Mouse (Mus musculus) forebrain, embryonic 15.5 days (tissue): ENCODE measurements around the gene Nufip1. TPM values are rescaled to one million over a fixed set of nuclear protein-coding genes. Genes with fewer than 3 reads are reported as not detected.

Experiments used
- ATAC-seq: fragments of 200-750 bp; cut with Nextera tagmentation; replicated peaks from 2 replicates; pipeline ENCODE4 v1.8.0; 2017; ENCODE audit warnings: mild to moderate bottlenecking, moderate TSS enrichment, moderate library complexity
- H3K27ac ChIP-seq: fragments of 300-500 bp; sonication (generic); replicated peaks from 2 replicates; pipeline ENCODE4 v1.5.1; 2015; ENCODE audit warnings: mild to moderate bottlenecking, inconsistent platforms
- H3K27me3 ChIP-seq: fragments of 300-500 bp; sonication (generic); 2 replicates; pipeline ENCODE4 v1.6.1; 2015; ENCODE audit warnings: inconsistent platforms
- H3K36me3 ChIP-seq: fragments of 300-500 bp; sonication (generic); 2 replicates; pipeline ENCODE4 v1.6.1; 2015; ENCODE audit warnings: mild to moderate bottlenecking, inconsistent platforms
- H3K4me1 ChIP-seq: fragments of 300-500 bp; sonication (generic); 2 replicates; pipeline ENCODE4 v1.6.1; 2015; ENCODE audit warnings: inconsistent platforms
- H3K4me2 ChIP-seq: fragments of 300-500 bp; sonication (generic); replicated peaks from 2 replicates; pipeline ENCODE4 v1.6.1; 2015; ENCODE audit warnings: mild to moderate bottlenecking, inconsistent platforms
- H3K4me3 ChIP-seq: fragments of 300-500 bp; sonication (generic); 2 replicates; pipeline ENCODE4 v1.5.1; 2015; ENCODE audit warnings: mild to moderate bottlenecking, inconsistent platforms
- H3K9ac ChIP-seq: fragments of 300-500 bp; sonication (generic); replicated peaks from 2 replicates; pipeline ENCODE4 v1.6.1; 2015; ENCODE audit warnings: mild to moderate bottlenecking, inconsistent platforms
- H3K9me3 ChIP-seq: fragments of 300-500 bp; sonication (generic); 2 replicates; pipeline ENCODE4 v1.6.1; 2016; ENCODE audit warnings: inconsistent platforms
- WGBS: fragments of 180-500 bp; shearing (Covaris S2); methylation state at CpG from one replicate; pipeline ENCODE4 v1.1.7; 2015; ENCODE audit warnings: mixed read lengths; 5-methylcytosine and 5-hydroxymethylcytosine counted together
- polyA plus RNA-seq: library from polyadenylated mRNA; unstranded; fragments of >200 nt; fragmentation: Nextera tagmentation; extraction: Ambion mirVana; gene quantifications from 2 replicates; pipeline ENCODE4 v1.2.1, GENCODE M21; 2015

Nufip1 gene
- polyA plus RNA-seq, 1 experiment from 2014 or later: 16.5 TPM

GRCm38 (mm10) chr14:76097244-76097643, 13.4 kb upstream of the Nufip1 start:
- WGBS: 93% methylated on average over 7 of the region's 7 CpGs
- Histone ChIP-seq H3K36me3 (peaks cover 75% of the 10 kb centered on the region), H3K4me3 (no peak overlapping the region)

GRCm38 (mm10) chr14:76097815-76098214, 12.9 kb upstream of the Nufip1 start:
- no peak for ATAC-seq
- peaks cover 73% of the 10 kb centered on the region for H3K36me3 ChIP-seq
- H3K4me1 ChIP-seq: no peaks in the 10 kb centered on the region
- H3K4me2 ChIP-seq: no peak overlapping the region
- H3K4me3 ChIP-seq: no peak overlapping the region
- no peak overlapping the region for H3K9ac ChIP-seq
- H3K27ac ChIP-seq: no peak overlapping the region
- H3K9me3 ChIP-seq: no peaks in the 10 kb centered on the region
- H3K27me3 ChIP-seq: no peaks in the 10 kb centered on the region
- 95% methylated on average over 5 of the region's 5 CpGs for WGBS

More at GRCm38 (mm10) chr14:76097244-76097643, 13.4 kb upstream of the Nufip1 start:
- Histone ChIP-seq H3K4me2 (no peak overlapping the region), H3K4me1 (no peaks in the 10 kb centered on the region), H3K9ac (no peak overlapping the region), H3K9me3 (no peaks in the 10 kb centered on the region), H3K27ac (no peak overlapping the region), H3K27me3 (no peaks in the 10 kb centered on the region)
- ATAC-seq: no peak

- no peak for ATAC-seq
Measured at GRCm38 (mm10) chr14:76099543-76099942, 11.1 kb upstream of the Nufip1 start.

GRCm38 (mm10) chr14:76115744-76116143, 5.1 kb downstream of the Nufip1 start:
- H3K4me3 ChIP-seq: no peak overlapping the region
- H3K9ac ChIP-seq: no peak overlapping the region
- H3K36me3 ChIP-seq: peaks cover 46% of the 10 kb centered on the region
- no peaks in the 10 kb centered on the region for H3K27me3 ChIP-seq
- peaks cover 13% of the 10 kb centered on the region for H3K4me1 ChIP-seq
- no peak overlapping the region for H3K27ac ChIP-seq
- H3K9me3 ChIP-seq: no peaks in the 10 kb centered on the region
- 80% methylated on average over 5 of the region's 5 CpGs for WGBS
- H3K4me2 ChIP-seq: no peak overlapping the region
- no peak for ATAC-seq

More at GRCm38 (mm10) chr14:76099543-76099942, 11.1 kb upstream of the Nufip1 start:
- Histone ChIP-seq H3K9me3 (no peaks in the 10 kb centered on the region), H3K27me3 (no peaks in the 10 kb centered on the region), H3K9ac (no peak overlapping the region), H3K4me1 (no peaks in the 10 kb centered on the region), H3K36me3 (peaks cover 70% of the 10 kb centered on the region), H3K4me2 (no peak overlapping the region), H3K27ac (no peak overlapping the region), H3K4me3 (no peak overlapping the region)
- 94% methylated on average over 9 of the region's 9 CpGs for WGBS

- Histone ChIP-seq H3K9ac (no peak overlapping the region), H3K36me3 (peaks cover 56% of the 10 kb centered on the region), H3K4me1 (no peaks in the 10 kb centered on the region), H3K9me3 (no peaks in the 10 kb centered on the region), H3K4me3 (no peak overlapping the region), H3K4me2 (no peak overlapping the region), H3K27me3 (no peaks in the 10 kb centered on the region), H3K27ac (no peak overlapping the region)
- 78% methylated on average over 4 of the region's 4 CpGs for WGBS
- no peak for ATAC-seq
Measured at GRCm38 (mm10) chr14:76118963-76119362, 8.3 kb downstream of the Nufip1 start.

GRCm38 (mm10) chr14:76120472-76120871, 9.8 kb downstream of the Nufip1 start:
- no peak overlapping the region for H3K9ac ChIP-seq
- H3K4me1 ChIP-seq: no peaks in the 10 kb centered on the region
- WGBS: 65% methylated on average over 4 of the region's 4 CpGs
- no peak for ATAC-seq
- no peak overlapping the region for H3K4me3 ChIP-seq
- no peak overlapping the region for H3K27ac ChIP-seq
- H3K27me3 ChIP-seq: no peaks in the 10 kb centered on the region
- H3K9me3 ChIP-seq: no peaks in the 10 kb centered on the region
- no peak overlapping the region for H3K4me2 ChIP-seq
- peaks cover 56% of the 10 kb centered on the region for H3K36me3 ChIP-seq

GRCm38 (mm10) chr14:76121901-76122662, 11.4 kb downstream of the Nufip1 start:
- no peak overlapping the region for H3K4me3 ChIP-seq
- H3K4me2 ChIP-seq: no peak overlapping the region
- H3K27ac ChIP-seq: no peak overlapping the region
- H3K9me3 ChIP-seq: no peaks in the 10 kb centered on the region
- H3K9ac ChIP-seq: no peak overlapping the region
- peak; percentile 69; the same call in 1 of the 2 replicates for ATAC-seq
- no peaks in the 10 kb centered on the region for H3K27me3 ChIP-seq
- H3K36me3 ChIP-seq: peaks cover 58% of the 10 kb centered on the region
- H3K4me1 ChIP-seq: no peaks in the 10 kb centered on the region
- 59% methylated on average over 6 of the region's 6 CpGs for WGBS

- Histone ChIP-seq H3K4me3 (no peak overlapping the region), H3K4me1 (no peaks in the 10 kb centered on the region), H3K27me3 (no peaks in the 10 kb centered on the region), H3K9ac (no peak overlapping the region), H3K4me2 (no peak overlapping the region), H3K27ac (no peak overlapping the region), H3K9me3 (no peaks in the 10 kb centered on the region), H3K36me3 (peaks cover 60% of the 10 kb centered on the region)
- 95% methylated on average over 8 of the region's 8 CpGs for WGBS
- ATAC-seq: no peak
Measured at GRCm38 (mm10) chr14:76122663-76123058, 12.0 kb downstream of the Nufip1 start.

- Histone ChIP-seq H3K9ac (no peak overlapping the region), H3K4me1 (no peaks in the 10 kb centered on the region), H3K36me3 (peaks cover 70% of the 10 kb centered on the region), H3K27me3 (no peaks in the 10 kb centered on the region), H3K4me3 (no peak overlapping the region), H3K4me2 (no peak overlapping the region), H3K27ac (no peak overlapping the region), H3K9me3 (no peaks in the 10 kb centered on the region)
- no peak for ATAC-seq
- WGBS: 74% methylated on average over 3 of the region's 3 CpGs
Measured at GRCm38 (mm10) chr14:76127311-76127710, 16.6 kb downstream of the Nufip1 start.

- no peaks in the 10 kb centered on the region for H3K27me3 ChIP-seq
- H3K4me1 ChIP-seq: no peaks in the 10 kb centered on the region
- no peak overlapping the region for H3K27ac ChIP-seq
- no peak overlapping the region for H3K4me2 ChIP-seq
- 95% methylated on average over 4 of the region's 4 CpGs for WGBS
- peaks cover 74% of the 10 kb centered on the region for H3K36me3 ChIP-seq
- H3K4me3 ChIP-seq: no peak overlapping the region
- H3K9ac ChIP-seq: no peak overlapping the region
- no peaks in the 10 kb centered on the region for H3K9me3 ChIP-seq
- no peak for ATAC-seq
Measured at GRCm38 (mm10) chr14:76128174-76128573, 17.5 kb downstream of the Nufip1 start.

- Histone ChIP-seq H3K4me2 (no peak overlapping the region), H3K4me3 (no peak overlapping the region), H3K27me3 (no peaks in the 10 kb centered on the region), H3K9me3 (no peaks in the 10 kb centered on the region), H3K27ac (no peak overlapping the region), H3K36me3 (peaks cover 54% of the 10 kb centered on the region), H3K9ac (no peak overlapping the region), H3K4me1 (no peaks in the 10 kb centered on the region)
- WGBS: 95% methylated on average over 4 of the region's 4 CpGs
- ATAC-seq: no peak
Measured at GRCm38 (mm10) chr14:76134975-76135374, 24.3 kb downstream of the Nufip1 start.

GRCm38 (mm10) chr14:76145248-76145647, 34.6 kb downstream of the Nufip1 start:
- no peak overlapping the region for H3K9ac ChIP-seq
- H3K4me1 ChIP-seq: peaks cover 6% of the 10 kb centered on the region; the same call in 1 of the 2 replicates
- H3K36me3 ChIP-seq: no peaks in the 10 kb centered on the region
- no peaks in the 10 kb centered on the region for H3K27me3 ChIP-seq
- 92% methylated on average over 1 of the region's 1 CpGs for whole genome bisulfite sequencing
- ATAC-seq: no peak
- H3K9me3 ChIP-seq: no peaks in the 10 kb centered on the region
- H3K4me3 ChIP-seq: no peak overlapping the region
- H3K4me2 ChIP-seq: no peak overlapping the region
- no peak overlapping the region for H3K27ac ChIP-seq

- no peak for ATAC-seq
- Histone ChIP-seq H3K4me3 (no peak overlapping the region), H3K4me1 (peaks cover 10% of the 10 kb centered on the region; the same call in 1 of the 2 replicates), H3K4me2 (no peak overlapping the region), H3K36me3 (no peaks in the 10 kb centered on the region), H3K27me3 (no peaks in the 10 kb centered on the region), H3K9me3 (no peaks in the 10 kb centered on the region), H3K9ac (no peak overlapping the region), H3K27ac (no peak overlapping the region)
- 62% methylated on average over 7 of the region's 7 CpGs for WGBS
Measured at GRCm38 (mm10) chr14:76145868-76146267, 35.2 kb downstream of the Nufip1 start.
